Mouse (Mus musculus): Measurements from ENCODE around the gene Gm12695.

Gene Gm12695

GRCm38 (mm10) chr4:96697511-96698217 lies 87.3 kb downstream of the Gm12695 start:
- DNase-seq (ENCODE audit: low spot score in 2 of 2), result no peak

GRCm38 (mm10) chr4:96696614-96697360 lies 88.2 kb downstream of the Gm12695 start:
- peak in 1 of 2 experiments; percentile 5 for DNase-seq (ENCODE audit: low spot score in 2 of 2)

- no peak for DNase-seq (ENCODE audit: low spot score in 2 of 2)
Observed at GRCm38 (mm10) chr4:96687358-96687803, 97.6 kb downstream of the Gm12695 start.

GRCm38 (mm10) chr4:96683474-96683873 lies 101.5 kb downstream of the Gm12695 start:
- no peak for DNase-seq (ENCODE audit: low spot score in 2 of 2)

GRCm38 (mm10) chr4:96680966-96681365 lies 104.0 kb downstream of the Gm12695 start:
- no peak for DNase-seq (ENCODE audit: low spot score in 2 of 2)

GRCm38 (mm10) chr4:96680233-96680632 lies 104.8 kb downstream of the Gm12695 start:
- DNase-seq (ENCODE audit: low spot score in 2 of 2), result no peak

All from thymus, postnatal 10 days (tissue).